Mouse (Mus musculus): Measurements from ENCODE around the gene Stk32b.

DNA sequence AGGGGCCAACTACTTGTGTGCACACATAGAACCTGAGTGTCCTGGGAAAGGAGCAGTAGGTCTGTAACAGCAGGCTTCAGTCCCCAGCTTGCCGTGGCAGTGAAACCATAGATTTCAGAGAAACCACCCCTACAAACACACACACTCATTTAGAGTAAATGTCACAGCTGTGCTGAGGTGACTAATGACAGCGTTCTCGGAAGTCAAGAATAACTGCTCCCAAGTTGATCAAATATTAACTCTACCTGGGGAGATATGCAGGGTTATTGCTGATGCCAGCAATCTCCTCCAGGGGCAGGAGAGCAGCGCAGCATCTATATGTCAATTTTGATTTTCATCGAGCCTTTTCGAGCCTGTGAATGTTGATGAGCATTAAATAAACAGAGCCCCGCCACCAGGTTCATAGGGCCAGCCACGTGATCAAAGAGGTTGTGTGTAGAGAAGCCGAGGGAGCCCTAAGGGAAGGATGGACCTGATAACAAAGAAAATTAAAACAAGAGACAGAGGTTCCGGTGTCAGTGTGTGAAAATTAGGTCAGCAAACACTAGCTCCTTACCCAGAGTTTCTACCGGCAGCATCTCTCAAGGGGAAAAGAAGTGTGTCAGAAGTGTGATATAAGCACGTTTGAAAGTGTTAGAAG lies 210.0 kb downstream of the Stk32b start:
- TF ChIP-seq POLR2A (IDR thresholded peaks at IDR 0.05; ENCODE audit: borderline replicate concordance, control insufficient read depth, low read depth, low read length) (no peak), CTCF (IDR thresholded peaks at IDR 0.05; ENCODE audit: control insufficient read depth, insufficient read depth, low read length) (no peak)

Data from bone marrow, adult 2 months (tissue).